Mouse (Mus musculus) testis, adult 2 months (tissue): Measurements from ENCODE around the gene Nup88. TPM values are rescaled to one million over a fixed set of nuclear protein-coding genes. Genes with fewer than 3 reads are reported as not detected.

Experiments used
- H3K27ac ChIP-seq: fragments of 200-500 bp; 2 replicates; pipeline ENCODE4 v1.5.1; 2012; ENCODE audit warnings: low read depth, low read length; ENCODE audit not compliant: control insufficient read depth, insufficient read depth
- H3K27me3 ChIP-seq: fragments of 200-500 bp; 2 replicates; pipeline ENCODE4 v1.6.1; 2012; ENCODE audit warnings: mild to moderate bottlenecking, low read length, moderate library complexity; ENCODE audit not compliant: control insufficient read depth, insufficient read depth
- H3K36me3 ChIP-seq: fragments of 200-500 bp; 2 replicates; pipeline ENCODE4 v1.6.1; 2012; ENCODE audit warnings: mild to moderate bottlenecking, low read length; ENCODE audit not compliant: control insufficient read depth, insufficient read depth
- H3K4me1 ChIP-seq: fragments of 200-500 bp; 2 replicates; pipeline ENCODE4 v1.6.1; 2012; ENCODE audit warnings: low read length; ENCODE audit not compliant: control insufficient read depth, insufficient read depth
- H3K4me3 ChIP-seq: fragments of 200-500 bp; 2 replicates; pipeline ENCODE4 v1.5.1; 2012; ENCODE audit warnings: low read depth, mild to moderate bottlenecking, low read length, moderate library complexity, mixed read lengths; ENCODE audit not compliant: control insufficient read depth
- CTCF ChIP-seq: fragments of 200-500 bp; IDR thresholded peaks from 2 replicates; pipeline ENCODE4 v1.5.1; 2012; ENCODE audit warnings: low read depth, mild to moderate bottlenecking, inconsistent platforms, low read length, moderate library complexity; ENCODE audit not compliant: control insufficient read depth, insufficient read depth, insufficient replicate concordance
- POLR2A ChIP-seq: fragments of 200-500 bp; IDR thresholded peaks from 2 replicates; pipeline ENCODE4 v1.6.1; 2012; ENCODE audit warnings: low read depth, mild to moderate bottlenecking, inconsistent platforms, low read length, moderate library complexity; ENCODE audit not compliant: control insufficient read depth
- polyA plus RNA-seq: library from polyadenylated mRNA; depleted of rRNA; stranded (reverse); fragments of >200 nt; gene quantifications from 2 replicates; pipeline ENCODE4 v1.2.3, GENCODE M21; 2012

Gene Nup88
- polyA plus RNA-seq, 1 experiment: 80.9 TPM

DNA sequence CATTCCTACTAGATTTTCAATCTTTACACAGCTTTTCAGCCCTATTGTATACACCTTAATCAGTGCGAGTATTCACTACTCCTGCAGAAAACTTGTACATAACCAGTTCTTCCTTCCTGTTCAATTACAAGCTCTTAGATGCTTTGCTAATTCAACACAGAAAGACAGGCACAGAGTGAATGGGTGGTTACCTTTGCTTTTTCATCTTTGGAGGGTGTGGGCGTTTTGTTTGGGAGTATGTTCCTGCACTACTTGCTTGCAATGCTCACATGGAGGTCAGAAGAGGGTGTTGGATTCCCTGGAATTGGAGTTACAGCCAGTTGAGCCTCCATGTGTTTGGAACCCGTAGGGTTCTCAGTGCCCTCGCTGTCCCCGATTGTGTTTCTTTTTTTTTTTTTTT, 35.3 kb upstream of the Nup88 start:
- Histone ChIP-seq H3K36me3 (no peaks in the 10 kb centered on the region), H3K4me1 (peaks cover 10% of the 10 kb centered on the region), H3K4me3 (no peak overlapping the region), H3K27me3 (no peaks in the 10 kb centered on the region), H3K27ac (no peak overlapping the region)
- no peak for TF ChIP-seq POLR2A
- TF ChIP-seq CTCF: no peak

DNA sequence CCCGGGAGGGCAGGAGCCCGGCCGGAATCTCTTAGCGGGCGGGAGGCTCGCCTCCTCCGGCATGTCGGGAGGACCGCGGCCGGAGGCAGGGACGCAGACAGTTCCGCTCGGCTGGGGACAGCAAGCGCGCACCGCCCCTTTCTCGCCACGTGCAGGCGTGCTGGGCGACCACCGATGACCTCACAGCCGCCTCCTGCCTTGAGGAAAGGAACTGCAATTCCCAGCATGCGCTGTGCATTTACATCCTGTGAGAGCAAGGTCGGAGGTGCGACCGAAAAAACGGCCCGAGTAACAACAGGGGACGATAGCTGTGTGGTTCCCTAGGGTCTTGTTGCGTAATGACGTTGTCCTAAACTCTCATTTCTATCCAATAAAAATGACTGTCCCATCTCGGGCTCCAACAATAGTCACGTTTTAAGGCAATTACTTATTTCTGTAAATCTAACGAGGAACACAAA, 34.6 kb upstream of the Nup88 start, which contains the start of gene Dhx33:
TSS of gene Dhx33 (minus strand) at position 122 of the 458 bp plus-strand sequence.
- no peaks in the 10 kb centered on the region for H3K27me3 ChIP-seq
- peak; percentile 22; the same call in 1 of the 2 replicates for TF ChIP-seq CTCF
- peak; percentile 75 for TF ChIP-seq POLR2A
- H3K36me3 ChIP-seq: peaks cover under 1% of the 10 kb centered on the region; the same call in 1 of the 2 replicates
- H3K27ac ChIP-seq: peak within 1 kb of the TSS; percentile 79
- peaks cover 10% of the 10 kb centered on the region for H3K4me1 ChIP-seq
- H3K4me3 ChIP-seq: peak within 1 kb of the TSS; percentile 97

DNA sequence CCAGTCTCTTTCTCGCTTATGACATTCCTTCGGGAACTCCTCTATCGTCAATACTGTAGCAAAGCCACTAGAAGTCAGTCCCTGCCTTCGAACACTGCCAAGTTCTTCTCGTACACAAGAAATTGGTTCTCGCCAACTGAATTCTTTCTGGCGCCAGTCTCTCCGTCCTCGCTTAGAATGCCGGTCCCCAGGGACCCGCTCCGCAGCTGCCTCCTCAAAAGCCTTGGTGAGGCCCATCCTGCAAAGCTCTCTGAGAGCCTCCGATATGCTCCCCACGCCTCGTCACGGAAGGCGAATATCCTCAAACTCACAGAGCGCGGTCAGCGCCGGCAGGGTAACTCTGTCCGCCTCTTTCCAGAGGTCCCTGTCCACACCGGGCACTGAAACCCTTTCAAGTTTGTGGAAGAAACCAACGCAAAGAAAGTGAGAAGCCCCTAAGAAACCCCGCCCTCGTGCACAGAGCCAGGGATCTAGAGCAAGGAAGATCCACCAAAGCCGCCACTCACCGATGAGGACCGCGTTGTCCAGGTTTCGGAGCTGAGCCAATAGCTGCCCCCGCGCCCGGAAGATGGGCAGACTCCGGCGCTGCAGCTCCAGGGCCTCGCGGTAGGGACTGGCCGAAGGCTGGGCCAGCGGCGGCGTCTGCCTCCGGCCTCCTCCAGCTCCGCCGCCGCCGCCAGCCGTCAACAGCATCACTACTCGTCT, 34.0 kb upstream of the Nup88 start:
- peaks cover 3% of the 10 kb centered on the region for H3K36me3 ChIP-seq
- peak overlapping the region; percentile 79 for H3K27ac ChIP-seq
- TF ChIP-seq CTCF (no peak), POLR2A (no peak)
- H3K27me3 ChIP-seq: no peaks in the 10 kb centered on the region
- peaks cover 10% of the 10 kb centered on the region for H3K4me1 ChIP-seq
- H3K4me3 ChIP-seq: peak overlapping the region; percentile 97

DNA sequence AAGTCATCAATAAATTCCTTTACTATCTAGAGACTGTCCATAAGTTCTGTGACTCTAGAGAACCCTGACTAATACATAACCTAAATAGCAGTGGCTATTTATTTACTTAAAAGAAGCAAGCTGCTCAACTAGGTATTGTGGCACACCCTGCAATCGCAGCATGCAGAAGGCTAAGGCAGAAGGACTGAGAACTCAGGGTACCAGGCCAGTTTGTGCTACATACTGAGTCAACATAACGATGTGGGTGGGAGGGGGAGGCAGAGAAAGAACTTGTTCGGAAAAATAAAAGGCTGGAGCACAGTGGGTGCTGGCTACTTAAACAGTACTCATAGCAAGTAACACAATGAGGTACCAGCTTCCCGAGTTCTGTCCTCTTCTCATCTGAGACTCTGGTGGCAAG, 31.4 kb upstream of the Nup88 start:
- Histone ChIP-seq H3K27ac (no peak overlapping the region), H3K36me3 (peaks cover 6% of the 10 kb centered on the region), H3K27me3 (no peaks in the 10 kb centered on the region), H3K4me3 (no peak overlapping the region), H3K4me1 (peaks cover 10% of the 10 kb centered on the region)
- TF ChIP-seq POLR2A (no peak), CTCF (no peak)

DNA sequence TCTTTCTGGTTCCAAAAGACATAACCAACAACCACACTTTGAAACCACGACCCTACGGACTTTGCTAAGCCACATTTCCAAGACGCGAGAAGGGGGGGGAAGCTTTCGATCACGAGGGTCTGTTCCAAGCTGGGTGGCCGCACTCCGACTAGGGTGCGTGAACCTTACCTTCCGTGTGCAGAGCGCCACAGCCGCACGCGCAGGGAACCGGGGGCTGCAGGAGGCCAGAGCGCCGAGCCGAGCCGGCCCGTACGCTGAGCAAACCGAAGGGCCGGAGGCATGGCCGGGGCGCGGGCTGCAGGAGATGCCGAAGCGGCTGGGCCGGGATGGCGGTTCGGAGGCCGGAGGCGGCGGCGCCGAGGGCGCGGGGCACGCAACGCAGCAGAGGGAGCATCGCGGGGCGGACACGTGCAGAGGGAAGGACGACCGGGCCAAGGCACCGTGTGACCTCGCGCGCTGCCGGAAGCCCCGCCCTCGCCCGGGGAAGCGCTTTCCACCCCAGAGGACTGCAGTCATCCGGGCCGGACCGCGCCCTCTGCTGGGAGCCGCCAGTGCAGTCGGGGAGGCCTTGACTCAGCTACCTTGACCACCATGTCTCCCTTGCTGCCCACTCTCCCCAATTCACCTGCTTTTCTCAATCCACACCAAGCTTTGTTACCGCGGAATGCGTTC, 12.9 kb upstream of the Nup88 start, which contains the start of gene C1qbp:
TSS of gene C1qbp (minus strand) at position 470 of the 672 bp plus-strand sequence.
- no peaks in the 10 kb centered on the region; the same call in 1 of the 2 replicates for H3K36me3 ChIP-seq
- peaks cover 7% of the 10 kb centered on the region for H3K4me1 ChIP-seq
- TF ChIP-seq CTCF (peak; percentile 73; the same call in 1 of the 2 replicates), POLR2A (peak; percentile 81)
- peak within 1 kb of the TSS; percentile 57 for H3K27ac ChIP-seq
- H3K27me3 ChIP-seq: no peaks in the 10 kb centered on the region
- H3K4me3 ChIP-seq: peak within 1 kb of the TSS; percentile 88

DNA sequence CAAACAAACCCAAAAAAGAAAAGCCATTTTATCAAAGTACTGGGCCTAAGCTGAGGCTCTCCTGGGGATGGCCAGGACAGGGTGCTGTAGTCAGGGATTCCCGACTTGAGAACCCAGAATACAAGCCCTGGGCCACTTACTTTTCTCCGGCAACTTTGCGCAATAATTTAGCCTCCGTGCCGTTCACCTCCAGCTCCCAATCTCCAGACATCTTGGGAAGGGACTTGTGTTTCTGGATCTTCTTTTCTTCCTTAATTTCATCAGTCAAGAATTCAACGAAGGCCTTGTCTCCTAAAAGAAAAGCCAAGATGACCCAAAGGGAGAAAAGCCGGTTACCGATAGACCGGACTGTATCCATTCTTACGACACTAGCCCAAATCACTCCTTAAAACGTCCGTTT, 12.3 kb upstream of the Nup88 start:
- no peaks in the 10 kb centered on the region for H3K27me3 ChIP-seq
- peaks cover 2% of the 10 kb centered on the region; the same call in 1 of the 2 replicates for H3K36me3 ChIP-seq
- peak overlapping the region; percentile 55 for H3K4me3 ChIP-seq
- no peak for TF ChIP-seq POLR2A
- TF ChIP-seq CTCF: no peak
- H3K4me1 ChIP-seq: peaks cover 7% of the 10 kb centered on the region
- H3K27ac ChIP-seq: no peak overlapping the region

DNA sequence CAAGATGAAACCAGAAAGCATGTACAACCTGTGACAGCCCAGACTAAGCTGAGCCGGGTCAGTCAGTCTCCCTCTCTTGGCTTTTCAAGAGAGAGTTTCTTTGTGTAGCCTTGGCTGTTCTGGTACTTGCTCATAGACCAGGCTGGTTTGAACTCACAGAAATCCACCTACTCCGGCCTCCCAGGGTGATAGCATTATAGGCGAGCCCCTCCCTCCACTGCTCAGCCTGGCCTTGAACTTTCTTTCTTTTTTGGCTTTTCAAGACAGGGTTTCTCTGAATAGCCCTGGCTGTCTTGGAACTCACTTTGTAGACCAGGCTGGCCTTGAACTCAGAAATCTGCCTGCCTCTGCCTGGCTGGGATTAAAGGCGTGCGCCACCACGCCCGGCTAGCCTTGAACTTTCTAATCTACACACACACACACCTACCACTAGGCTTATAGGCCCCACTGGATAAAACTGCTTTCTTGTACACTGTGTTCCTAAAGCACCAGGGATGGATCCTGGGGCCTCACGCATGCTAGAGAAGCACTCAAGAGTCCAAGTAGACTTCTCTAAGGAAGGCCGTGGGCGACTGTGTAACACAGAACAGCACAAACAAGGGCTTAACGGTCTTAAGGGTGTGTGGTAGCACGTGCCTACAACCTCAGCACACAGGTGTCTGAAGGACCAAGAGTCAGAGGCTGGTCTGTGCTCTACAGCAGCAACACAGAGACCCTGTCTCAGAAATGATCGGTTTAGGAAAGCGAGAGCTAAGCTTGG, 11.2 kb upstream of the Nup88 start:
- Histone ChIP-seq H3K36me3 (peaks cover 2% of the 10 kb centered on the region; the same call in 1 of the 2 replicates), H3K4me3 (no peak overlapping the region), H3K4me1 (peaks cover 7% of the 10 kb centered on the region), H3K27me3 (no peaks in the 10 kb centered on the region), H3K27ac (no peak overlapping the region)
- TF ChIP-seq POLR2A: no peak
- no peak for TF ChIP-seq CTCF
